Mouse (Mus musculus) heart, postnatal 0 days (tissue): Measurements from ENCODE around the gene Nrros. TPM values are rescaled to one million over a fixed set of nuclear protein-coding genes. Genes with fewer than 3 reads are reported as not detected.

Experiments used
- ATAC-seq: fragments of 200-750 bp; cut with Nextera tagmentation; 2 replicates; pipeline ENCODE4 v1.8.0; 2017; ENCODE audit warnings: low read depth, moderate number of reproducible peaks, moderate library complexity; ENCODE audit not compliant: insufficient read depth
- DNase-seq: peaks from one replicate; pipeline ENCODE4 v3.0.0-alpha.2; 2016; ENCODE audit warnings: low spot score
- H3K27ac ChIP-seq: fragments of 300-500 bp; sonication (generic); 2 replicates; pipeline ENCODE4 v1.5.1; 2014; ENCODE audit warnings: low read depth, mild to moderate bottlenecking
- H3K27me3 ChIP-seq: fragments of 300-500 bp; sonication (generic); 2 replicates; pipeline ENCODE4 v1.6.1; 2014; ENCODE audit warnings: low read length, mixed read lengths; ENCODE audit not compliant: control insufficient read depth, insufficient read depth
- H3K36me3 ChIP-seq: fragments of 300-500 bp; sonication (generic); replicated peaks from 2 replicates; pipeline ENCODE4 v1.6.1; 2014; ENCODE audit warnings: low read length, mixed read lengths; ENCODE audit not compliant: control insufficient read depth, insufficient read depth
- H3K4me1 ChIP-seq: fragments of 300-500 bp; sonication (generic); 2 replicates; pipeline ENCODE4 v1.6.1; 2014; ENCODE audit warnings: antibody characterized with exemption; ENCODE audit not compliant: control insufficient read depth, insufficient read depth
- H3K4me2 ChIP-seq: fragments of 300-500 bp; sonication (generic); 2 replicates; pipeline ENCODE4 v1.6.1; 2014; ENCODE audit warnings: low read depth, mild to moderate bottlenecking, low read length, moderate library complexity
- H3K4me3 ChIP-seq: fragments of 300-500 bp; sonication (generic); 2 replicates; pipeline ENCODE4 v1.5.1; 2014; ENCODE audit warnings: low read depth, low read length
- H3K9ac ChIP-seq: fragments of 300-500 bp; sonication (generic); replicated peaks from 2 replicates; pipeline ENCODE4 v1.6.1; 2014; ENCODE audit warnings: low read depth, low read length, mixed read lengths
- H3K9me3 ChIP-seq: fragments of 300-500 bp; sonication (generic); replicated peaks from 2 replicates; pipeline ENCODE4 v1.6.1; 2016; ENCODE audit warnings: low read length; ENCODE audit not compliant: control insufficient read depth
- CTCF ChIP-seq: IDR thresholded peaks from 2 replicates; pipeline ENCODE4 v1.5.1; 2016; ENCODE audit warnings: antibody characterized with exemption, control low read depth, low read depth
- EP300 ChIP-seq: IDR thresholded peaks from 2 replicates; pipeline ENCODE4 v1.6.1; 2016; ENCODE audit warnings: antibody characterized with exemption, low read depth
- WGBS: fragments of 180-500 bp; shearing (Covaris S2); extraction: QIAGEN DNeasy Blood & Tissue Kit; methylation state at CpG from one replicate; pipeline ENCODE4 v1.1.7; 2014; 5-methylcytosine and 5-hydroxymethylcytosine counted together
- polyA plus RNA-seq: library from polyadenylated mRNA; unstranded; fragments of >200 nt; fragmentation: Nextera tagmentation; extraction: Ambion mirVana; gene quantifications from 2 replicates; pipeline ENCODE4 v1.2.1, GENCODE M21; 2015
- total RNA-seq: library from RNA; depleted of rRNA; stranded (reverse); fragments of >200 nt; gene quantifications from 2 replicates; pipeline ENCODE4 v1.2.3, GENCODE M21; 2014; ENCODE audit warnings: low replicate concordance

The Nrros gene
- total and polyA plus RNA-seq, 2 experiments from 2014 or later = 6.1 to 13.4 TPM

- no peaks in the 10 kb centered on the region for H3K9me3 ChIP-seq
- no peak for ATAC-seq
- no peak within 1 kb of the TSS for H3K4me3 ChIP-seq
- no peak within 1 kb of the TSS for H3K27ac ChIP-seq
- H3K36me3 ChIP-seq = no peaks in the 10 kb centered on the region
- H3K27me3 ChIP-seq = no peaks in the 10 kb centered on the region
- no peak within 1 kb of the TSS for H3K9ac ChIP-seq
- 77% methylated on average over 6 of the region's 6 CpGs for WGBS
- H3K4me2 ChIP-seq = no peak within 1 kb of the TSS
- DNase-seq = no peak
- H3K4me1 ChIP-seq = no peaks in the 10 kb centered on the region
- TF ChIP-seq EP300 = no peak
- TF ChIP-seq CTCF = no peak
These were observed 14.0 kb upstream of the Nrros start, which contains the start of gene Bex6 for GRCm38 (mm10) chr16:32179333-32179901. TSS of gene Bex6 (plus strand) at chr16:32179823.

DNA sequence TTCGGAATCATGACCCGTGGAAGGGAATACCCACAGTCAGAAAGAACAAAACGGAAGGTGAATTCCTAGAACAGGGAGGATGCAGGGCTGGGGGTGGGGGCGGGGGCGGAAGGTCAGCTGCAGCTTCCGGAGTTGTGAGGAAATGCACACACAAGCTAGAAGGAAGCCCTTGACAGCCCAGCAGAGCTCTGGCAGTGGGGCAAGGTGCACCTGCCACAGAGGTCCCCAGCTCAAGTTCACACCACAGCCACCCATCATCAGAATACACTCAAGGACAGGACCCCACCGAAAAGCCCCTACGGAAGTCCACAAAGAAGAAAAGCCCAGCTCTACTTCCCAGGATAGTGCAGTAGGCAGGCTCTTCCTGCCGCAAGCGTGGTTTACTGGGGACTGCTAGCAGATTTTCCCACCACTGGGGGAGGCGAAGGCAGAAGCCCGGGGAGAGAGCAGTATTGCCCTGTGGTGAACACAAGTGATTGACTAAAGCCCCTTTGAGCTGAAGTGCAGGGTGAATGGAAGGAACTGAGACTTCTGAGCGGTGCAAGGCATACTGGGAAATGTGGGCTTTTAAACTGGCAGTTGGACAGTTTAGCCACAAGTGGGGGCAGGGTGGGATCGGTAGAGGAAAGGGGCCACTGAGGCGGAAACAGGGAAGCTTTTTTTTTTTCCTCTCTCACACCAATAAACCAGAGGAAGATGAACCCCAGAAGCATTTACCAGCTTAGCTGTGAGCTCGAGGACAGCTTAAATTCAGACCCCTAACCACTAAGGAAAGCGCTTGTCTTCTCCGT lies 11.7 kb upstream of the Nrros start:
- Histone ChIP-seq H3K4me3 (no peak overlapping the region; the same call in 1 of the 2 replicates), H3K9ac (0 out of 2 replicates have a peak overlapping the region, but pooled peaks have one; percentile 20), H3K4me1 (no peaks in the 10 kb centered on the region), H3K9me3 (no peaks in the 10 kb centered on the region), H3K27me3 (no peaks in the 10 kb centered on the region), H3K36me3 (no peaks in the 10 kb centered on the region), H3K4me2 (peak overlapping the region; percentile 48), H3K27ac (peak overlapping the region; percentile 84)
- TF ChIP-seq EP300 (no peak), CTCF (no peak)
- peak; percentile 25 for DNase-seq
- ATAC-seq = peak; percentile 51
- WGBS = 43% methylated on average over 18 of the region's 18 CpGs

DNA sequence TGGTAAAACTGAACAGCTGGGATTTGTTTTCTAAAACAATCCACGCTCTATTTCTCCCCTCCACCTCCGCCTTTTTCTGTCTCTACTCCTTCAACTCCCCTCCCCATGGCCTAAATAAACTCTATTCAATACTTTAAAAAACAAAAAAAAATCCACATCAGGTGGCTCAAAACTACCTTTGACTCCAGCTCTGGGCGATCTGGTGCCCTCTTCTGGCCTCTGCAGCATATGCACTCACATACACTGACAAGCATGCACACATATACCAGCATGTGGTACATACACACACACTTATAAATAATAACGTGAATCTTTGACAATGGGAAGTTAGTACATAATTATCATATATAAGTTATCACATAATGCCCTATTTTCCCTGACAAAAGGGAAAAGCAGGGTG lies 9.6 kb upstream of the Nrros start:
- no peak for TF ChIP-seq CTCF
- TF ChIP-seq EP300 = no peak
- Histone ChIP-seq H3K36me3 (no peaks in the 10 kb centered on the region), H3K9ac (no peak overlapping the region), H3K4me3 (no peak overlapping the region), H3K4me2 (no peak overlapping the region), H3K27ac (no peak overlapping the region), H3K9me3 (no peaks in the 10 kb centered on the region), H3K4me1 (no peaks in the 10 kb centered on the region), H3K27me3 (no peaks in the 10 kb centered on the region)
- 75% methylated on average over 4 of the region's 4 CpGs for WGBS
- DNase-seq = no peak
- ATAC-seq = no peak

DNA sequence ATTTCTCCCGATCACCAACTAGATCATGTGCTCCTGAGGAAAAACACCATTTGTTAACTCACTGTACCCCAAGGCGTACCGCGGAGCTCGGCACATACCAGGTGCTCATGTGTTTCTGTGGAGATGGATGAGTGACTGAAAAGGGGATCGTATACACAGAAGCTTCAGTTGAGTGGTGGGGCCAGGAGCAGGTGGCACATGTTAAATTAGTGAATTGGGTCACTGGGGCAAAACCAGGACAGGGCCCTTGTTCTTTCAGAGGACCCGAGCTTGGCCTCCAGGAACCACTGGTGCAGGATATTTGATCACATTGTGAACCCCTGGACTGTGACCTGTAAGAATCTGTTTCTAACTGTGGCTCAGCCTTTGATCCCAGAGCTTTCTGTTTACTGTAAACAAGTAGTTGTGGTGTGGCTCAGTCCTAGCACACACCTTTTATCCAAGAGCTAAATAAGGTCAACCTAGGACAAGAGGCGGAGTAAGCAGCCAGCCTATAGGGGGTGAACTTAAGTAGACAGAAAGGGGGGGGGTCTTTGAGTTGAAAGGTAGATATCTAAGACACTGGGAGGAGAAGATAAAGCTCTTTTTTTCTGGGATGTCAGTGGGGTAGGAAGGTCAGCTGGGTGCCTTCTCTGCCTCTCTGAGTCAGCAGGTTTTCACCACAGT lies 9.1 kb upstream of the Nrros start:
- no peaks in the 10 kb centered on the region for H3K9me3 ChIP-seq
- no peaks in the 10 kb centered on the region for H3K4me1 ChIP-seq
- no peak overlapping the region for H3K27ac ChIP-seq
- no peak overlapping the region for H3K4me2 ChIP-seq
- H3K4me3 ChIP-seq = no peak overlapping the region
- DNase-seq = no peak
- no peaks in the 10 kb centered on the region for H3K36me3 ChIP-seq
- no peaks in the 10 kb centered on the region for H3K27me3 ChIP-seq
- H3K9ac ChIP-seq = no peak overlapping the region
- TF ChIP-seq CTCF = no peak
- TF ChIP-seq EP300 = no peak
- no peak for ATAC-seq
- 85% methylated on average over 8 of the region's 8 CpGs for WGBS

- no peak for ATAC-seq
- WGBS = 66% methylated on average over 11 of the region's 11 CpGs
These were observed 8.0 kb upstream of the Nrros start for GRCm38 (mm10) chr16:32173401-32173800.

More at GRCm38 (mm10) chr16:32173401-32173800, 8.0 kb upstream of the Nrros start:
- no peak overlapping the region for H3K9ac ChIP-seq
- no peak for DNase-seq
- no peaks in the 10 kb centered on the region for H3K36me3 ChIP-seq
- TF ChIP-seq EP300 (no peak), CTCF (no peak)
- no peaks in the 10 kb centered on the region for H3K27me3 ChIP-seq
- no peak overlapping the region for H3K4me3 ChIP-seq
- no peak overlapping the region for H3K4me2 ChIP-seq
- H3K4me1 ChIP-seq = no peaks in the 10 kb centered on the region
- H3K9me3 ChIP-seq = no peaks in the 10 kb centered on the region
- H3K27ac ChIP-seq = no peak overlapping the region
